Mouse (Mus musculus): ENCODE results near the gene Tymp.

Tymp gene

DNA sequence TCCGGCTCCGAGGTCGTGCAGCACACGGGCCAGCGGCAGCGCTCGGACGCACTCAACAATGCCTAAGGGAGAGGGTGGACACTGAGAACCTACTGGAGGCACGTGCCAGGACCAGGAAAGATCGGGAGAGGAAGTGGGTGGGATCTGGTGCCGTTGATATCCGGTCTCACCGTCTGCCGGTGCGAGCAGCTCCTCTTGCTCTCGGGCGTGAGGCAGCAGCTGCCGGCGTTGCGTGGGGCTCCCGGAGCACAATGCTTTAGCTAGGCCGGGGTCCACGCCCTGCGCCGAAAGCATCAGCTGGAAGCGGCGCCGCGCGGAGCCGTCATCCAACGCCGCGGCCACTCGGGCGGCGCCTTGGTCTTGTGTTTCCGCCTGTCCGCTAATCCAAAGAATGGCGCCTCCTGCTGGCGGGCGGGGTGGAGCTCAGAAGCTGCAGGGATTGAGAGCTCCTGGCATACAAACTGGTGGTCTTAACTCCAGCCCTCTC, 3.0 kb downstream of the Tymp start, which contains the start of gene Sco2:
Sco2 (minus strand) TSS at position 85 of the 487 bp plus-strand sequence.
- DNase-seq (ENCODE audit: low spot score): peak; percentile 90

- DNase-seq (ENCODE audit: low spot score): peak; percentile 83
Observed at GRCm38 (mm10) chr15:89373027-89373761, 3.6 kb downstream of the Tymp start.

GRCm38 (mm10) chr15:89372536-89372935, 4.3 kb downstream of the Tymp start:
- DNase-seq (ENCODE audit: low spot score): no peak

DNA sequence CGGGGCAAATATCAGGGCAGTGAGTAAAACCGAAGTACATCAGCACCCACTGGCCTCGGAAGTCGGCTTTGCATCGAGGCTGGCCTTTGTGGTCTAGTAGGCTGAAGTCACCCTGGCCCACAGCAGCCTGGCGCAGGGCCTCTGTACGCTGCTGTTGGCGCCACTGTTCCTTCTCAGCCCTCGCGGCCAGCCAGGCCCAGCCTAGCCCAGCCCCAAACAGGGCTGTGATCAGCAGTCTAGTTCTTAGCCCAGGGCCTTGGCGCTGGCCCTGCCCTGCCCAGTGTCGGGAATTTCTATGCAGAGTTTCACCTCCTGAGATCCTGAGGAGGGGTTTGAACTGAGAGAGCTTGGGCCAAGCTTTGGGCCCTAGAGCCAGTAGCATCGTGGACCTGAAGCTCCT, 4.8 kb downstream of the Tymp start:
- DNase-seq (ENCODE audit: low spot score): no peak

DNA sequence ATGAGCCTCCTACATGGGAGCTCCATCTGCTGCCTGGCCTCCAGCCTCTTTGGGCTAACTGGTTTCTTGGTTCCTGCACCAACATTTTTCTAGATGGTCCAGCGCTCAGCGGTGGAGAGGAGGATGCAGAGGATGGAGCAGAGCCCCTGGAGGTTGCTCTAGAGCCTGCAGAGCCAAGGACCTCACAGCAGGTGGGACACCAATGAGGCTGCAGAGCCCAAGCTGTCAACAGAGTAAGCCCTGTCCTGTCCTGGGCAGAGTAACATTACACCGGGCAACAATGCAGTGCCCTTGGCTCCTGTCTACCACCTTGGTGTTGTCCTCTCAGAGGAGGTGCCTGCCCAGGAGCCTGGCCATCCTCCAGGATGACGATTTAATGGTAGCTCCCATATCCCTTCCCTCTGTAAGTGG, 11.7 kb downstream of the Tymp start:
- DNase-seq (ENCODE audit: low spot score): no peak

GRCm38 (mm10) chr15:89363051-89363450, 13.8 kb downstream of the Tymp start:
- DNase-seq (ENCODE audit: low spot score): no peak

- DNase-seq (ENCODE audit: low spot score): no peak
Observed at GRCm38 (mm10) chr15:89358784-89359183, 18.1 kb downstream of the Tymp start.

DNA sequence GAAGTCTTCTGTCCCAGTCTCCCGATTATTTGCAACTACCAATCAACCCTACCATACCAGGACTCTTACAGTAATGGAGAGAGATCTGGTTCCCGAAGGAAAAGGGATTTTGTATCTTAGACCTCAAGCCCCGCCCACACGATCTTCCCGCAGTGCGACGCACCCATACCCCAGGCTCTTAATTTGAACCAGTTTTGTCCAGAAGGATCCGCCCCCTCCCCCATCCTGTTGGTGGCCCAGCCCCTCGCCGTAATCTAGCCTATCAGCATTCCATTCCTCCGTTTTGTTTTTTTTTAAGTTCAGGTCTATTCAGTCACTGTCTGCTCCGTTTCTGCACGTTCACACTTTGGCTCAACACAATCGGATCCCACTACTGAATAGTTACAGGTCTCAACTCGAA, 20.5 kb downstream of the Tymp start:
- DNase-seq (ENCODE audit: low spot score): peak; percentile 69

DNA sequence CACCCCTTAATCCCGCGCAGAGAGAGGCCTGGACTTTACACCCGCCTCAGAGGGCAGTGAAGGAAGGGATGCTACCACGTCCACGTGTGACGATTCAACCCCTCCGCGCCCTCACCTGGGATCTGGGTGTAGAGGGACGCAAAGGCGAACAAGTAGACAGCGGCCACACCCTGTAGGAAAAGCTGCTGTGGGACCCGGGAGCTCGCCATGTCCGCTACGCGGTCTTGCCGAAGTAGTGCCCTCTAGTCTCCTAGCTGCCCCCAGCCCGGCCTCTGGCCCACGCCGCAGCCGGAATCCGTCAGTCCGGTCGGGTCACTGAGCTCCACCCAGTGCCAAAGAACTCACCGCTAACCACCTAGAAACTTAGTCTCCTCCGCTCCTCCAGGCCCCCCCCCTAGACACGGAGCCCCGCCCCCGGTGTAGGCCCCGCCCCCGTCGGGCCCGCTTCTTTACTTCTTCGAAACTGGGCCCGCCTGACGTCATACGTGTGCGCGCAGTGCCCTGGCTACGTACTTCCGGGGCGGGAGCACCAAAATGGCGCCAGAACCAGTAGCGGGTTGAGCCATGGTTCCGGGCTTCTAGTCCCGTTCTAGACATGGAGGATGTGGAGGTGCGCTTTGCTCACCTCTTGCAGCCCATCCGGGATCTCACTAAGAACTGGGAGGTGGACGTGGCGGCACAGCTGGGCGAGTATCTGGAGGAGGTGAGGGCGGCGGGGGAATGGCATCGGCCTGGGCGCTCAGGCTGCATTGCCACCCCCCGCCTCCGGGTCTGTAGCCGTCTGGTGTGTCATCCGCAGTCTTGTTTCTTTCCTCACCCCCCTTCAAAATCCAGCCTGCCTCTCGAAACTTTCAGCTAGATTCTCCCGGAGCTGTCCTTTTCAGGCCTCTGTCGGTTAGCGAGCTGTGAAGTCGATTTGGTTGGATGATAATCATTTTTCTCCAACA, 21.3 kb downstream of the Tymp start, which contains the start of the genes Lmf2 and Ncaph2:
Lmf2 (minus strand) TSS at position 419 of the 947 bp plus-strand sequence.
Ncaph2 (plus strand) TSS at position 479 of the 947 bp plus-strand sequence.
- DNase-seq (ENCODE audit: low spot score): peak; percentile 93

DNA sequence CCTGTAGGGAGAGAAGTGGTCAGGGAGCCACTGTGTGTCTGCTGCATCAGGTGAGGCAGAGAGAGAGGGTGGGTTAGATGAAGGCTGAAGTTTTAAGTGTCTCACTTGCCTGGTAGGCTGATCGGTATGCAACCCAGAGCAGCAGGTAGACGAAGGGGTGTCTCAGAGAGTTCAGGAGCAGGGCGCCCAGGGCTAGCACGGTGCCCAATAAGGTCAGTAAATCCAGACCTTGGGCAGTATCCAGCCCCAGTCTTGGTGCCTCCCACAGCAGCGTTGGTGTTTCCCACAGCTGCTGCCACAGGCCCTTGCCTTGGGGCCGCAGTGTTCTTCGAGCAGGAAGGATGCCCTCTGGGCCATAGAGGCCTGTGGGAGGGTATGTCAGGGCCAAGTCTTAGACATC, 22.4 kb downstream of the Tymp start:
- DNase-seq (ENCODE audit: low spot score): no peak

GRCm38 (mm10) chr15:89353837-89354236, 23.0 kb downstream of the Tymp start:
- DNase-seq (ENCODE audit: low spot score): no peak

DNA sequence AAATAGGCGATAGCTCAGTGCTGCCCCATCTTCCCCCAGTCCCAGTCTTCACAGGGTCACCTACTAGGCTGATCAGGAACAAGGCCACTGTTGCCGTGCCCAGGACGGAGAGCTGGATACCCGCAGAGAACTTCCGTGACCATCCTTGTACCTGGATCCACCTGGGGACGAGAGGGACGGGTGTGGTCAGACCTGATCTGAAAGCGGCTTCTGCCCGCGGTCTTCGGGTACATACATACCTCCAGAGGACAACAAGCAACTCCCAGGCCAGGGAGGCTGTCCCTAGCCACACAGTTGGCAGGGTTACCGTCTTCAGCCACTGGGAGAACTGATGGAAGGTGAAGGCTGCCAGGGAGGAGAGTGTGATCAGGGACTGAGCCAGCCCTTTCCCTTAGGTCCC, 24.0 kb downstream of the Tymp start:
- no peak for DNase-seq (ENCODE audit: low spot score)

DNA sequence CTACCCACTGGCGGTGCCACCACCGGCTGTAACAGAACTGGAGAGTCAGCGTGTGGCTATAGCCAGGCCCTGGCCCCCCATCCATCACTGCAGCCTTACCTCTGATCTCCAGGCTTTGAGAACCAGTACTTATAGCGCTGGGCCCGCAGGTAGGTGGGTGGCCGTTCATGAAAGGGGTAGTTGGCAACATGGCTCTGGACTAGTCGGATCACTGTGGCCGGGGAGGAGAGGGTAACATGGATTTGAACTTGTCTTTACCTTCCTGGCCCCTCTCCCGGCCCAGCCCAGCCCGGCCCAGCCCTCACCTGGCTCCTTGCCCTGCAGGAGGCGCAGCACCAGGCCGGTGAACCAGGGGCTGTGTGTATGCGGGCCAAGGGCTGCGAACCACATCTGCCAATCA, 24.8 kb downstream of the Tymp start:
- DNase-seq (ENCODE audit: low spot score): no peak

DNA sequence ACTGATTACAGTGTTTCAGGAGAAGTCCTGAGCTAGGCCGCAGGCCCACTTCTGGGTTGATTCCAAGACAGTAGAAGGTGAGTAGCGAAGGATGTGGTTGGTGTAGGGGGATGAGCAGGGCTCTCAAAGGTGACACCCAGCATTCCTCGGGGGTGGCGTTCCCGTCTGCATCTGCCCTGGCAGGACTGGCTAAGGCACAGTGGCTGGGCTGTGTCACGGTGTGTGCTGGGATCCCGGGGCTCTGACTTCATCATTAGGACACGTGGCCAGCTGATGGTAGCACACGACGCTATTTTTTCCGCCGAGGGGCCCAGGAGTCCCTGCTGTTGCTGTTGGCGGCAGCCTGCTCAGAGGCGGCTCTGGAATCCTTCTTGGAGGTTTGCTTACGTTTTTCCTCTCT, 25.5 kb downstream of the Tymp start:
- DNase-seq (ENCODE audit: low spot score): no peak

DNA sequence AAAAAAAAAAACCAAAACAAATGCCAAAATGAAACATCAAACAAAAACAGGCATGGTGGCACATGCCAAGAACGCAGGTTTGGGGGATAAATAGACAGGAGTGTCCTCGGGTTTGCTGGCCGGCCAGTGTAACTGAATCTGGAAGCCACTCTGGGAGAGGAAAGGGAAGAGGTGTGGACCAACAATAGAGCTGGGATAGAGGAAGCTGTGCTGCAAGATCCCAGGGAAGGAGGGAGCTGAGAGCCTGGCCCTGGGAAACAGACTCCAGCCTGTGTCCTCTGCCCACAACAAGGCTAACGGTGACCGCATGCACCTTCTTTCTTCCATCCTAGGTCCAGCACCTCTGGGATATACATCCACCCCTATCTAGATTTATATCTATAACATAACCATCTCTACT, 26.4 kb downstream of the Tymp start:
- no peak for DNase-seq (ENCODE audit: low spot score)

DNA sequence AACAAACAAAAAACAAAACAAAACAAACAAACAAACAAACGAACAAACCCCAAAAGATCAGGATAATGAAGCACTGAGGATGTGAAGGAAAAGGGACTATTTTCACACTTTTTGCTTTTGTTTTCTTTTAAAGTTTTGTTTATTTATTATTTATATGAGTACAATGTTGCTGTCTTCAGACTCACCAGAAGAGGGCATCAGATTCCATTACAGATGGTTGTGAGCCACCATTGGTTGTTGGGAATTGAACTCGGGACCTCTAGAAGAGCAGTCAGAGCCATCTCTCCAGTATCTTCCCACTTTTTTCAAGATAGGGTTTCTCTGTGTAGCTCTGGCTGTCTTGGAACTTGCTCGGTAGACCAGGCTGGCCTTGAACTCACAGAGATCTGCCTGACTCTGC, 33.5 kb downstream of the Tymp start:
- no peak for DNase-seq (ENCODE audit: low spot score)

GRCm38 (mm10) chr15:89341678-89342077, 35.2 kb downstream of the Tymp start:
- DNase-seq (ENCODE audit: low spot score): no peak

- DNase-seq (ENCODE audit: low spot score): no peak
Observed at GRCm38 (mm10) chr15:89340136-89340535, 36.7 kb downstream of the Tymp start.

GRCm38 (mm10) chr15:89339696-89340095, 37.1 kb downstream of the Tymp start:
- no peak for DNase-seq (ENCODE audit: low spot score)

GRCm38 (mm10) chr15:89336422-89336821, 40.4 kb downstream of the Tymp start:
- DNase-seq (ENCODE audit: low spot score): no peak

GRCm38 (mm10) chr15:89334774-89335537, 41.9 kb downstream of the Tymp start:
- DNase-seq (ENCODE audit: low spot score): no peak

- no peak for DNase-seq (ENCODE audit: low spot score)
Observed at GRCm38 (mm10) chr15:89334271-89334670, 42.6 kb downstream of the Tymp start, which contains the start of gene Miox. Gene Miox (plus strand): TSS chr15:89334398.

Measured in ovary, postnatal 36 days (tissue).